Mouse (Mus musculus) forebrain, embryonic 10.5 days (tissue): Measurements from ENCODE around the gene Hacl1. TPM values are rescaled to one million over a fixed set of nuclear protein-coding genes. Genes with fewer than 3 reads are reported as not detected.

Experiments
- DNase-seq: peaks from one replicate; pipeline ENCODE4 v3.0.0-alpha.2; 2017; ENCODE audit warnings: low spot score; ENCODE audit errors: extremely low spot score
- H3K27ac ChIP-seq: fragments of 300-500 bp; sonication (generic); 2 replicates; pipeline ENCODE4 v1.5.1; 2016; ENCODE audit warnings: mild to moderate bottlenecking
- H3K27me3 ChIP-seq: fragments of 300-500 bp; sonication (generic); 2 replicates; pipeline ENCODE4 v1.6.1; 2016; ENCODE audit warnings: mild to moderate bottlenecking; ENCODE audit not compliant: poor library complexity, severe bottlenecking
- H3K36me3 ChIP-seq: fragments of 300-500 bp; sonication (generic); replicated peaks from 2 replicates; pipeline ENCODE4 v1.6.1; 2016; ENCODE audit warnings: mild to moderate bottlenecking, moderate library complexity
- H3K4me1 ChIP-seq: fragments of 300-500 bp; sonication (generic); 2 replicates; pipeline ENCODE4 v1.6.1; 2016
- H3K4me3 ChIP-seq: fragments of 300-500 bp; sonication (generic); 2 replicates; pipeline ENCODE4 v1.5.1; 2016; ENCODE audit warnings: mild to moderate bottlenecking, moderate library complexity
- H3K9me3 ChIP-seq: fragments of 300-500 bp; sonication (generic); 2 replicates; pipeline ENCODE4 v1.6.1; 2016; ENCODE audit warnings: mild to moderate bottlenecking, moderate library complexity
- WGBS: fragments of 180-500 bp; shearing (Covaris S2); methylation state at CpG from one replicate; pipeline ENCODE4 v1.1.7; 2016; 5-methylcytosine and 5-hydroxymethylcytosine counted together
- polyA plus RNA-seq: library from polyadenylated mRNA; unstranded; fragments of >200 nt; fragmentation: Nextera tagmentation; extraction: Ambion mirVana; gene quantifications from 2 replicates; pipeline ENCODE4 v1.2.1, GENCODE M21; 2016

The Hacl1 gene
- polyA plus RNA-seq, 1 experiment from 2014 or later = 7.1 TPM

GRCm38 (mm10) chr14:31575866-31576265, 65.2 kb downstream of the Hacl1 start:
- no peak for DNase-seq
- WGBS = 84% methylated on average over 9 of the region's 9 CpGs
- no peaks in the 10 kb centered on the region for H3K27me3 ChIP-seq

DNA sequence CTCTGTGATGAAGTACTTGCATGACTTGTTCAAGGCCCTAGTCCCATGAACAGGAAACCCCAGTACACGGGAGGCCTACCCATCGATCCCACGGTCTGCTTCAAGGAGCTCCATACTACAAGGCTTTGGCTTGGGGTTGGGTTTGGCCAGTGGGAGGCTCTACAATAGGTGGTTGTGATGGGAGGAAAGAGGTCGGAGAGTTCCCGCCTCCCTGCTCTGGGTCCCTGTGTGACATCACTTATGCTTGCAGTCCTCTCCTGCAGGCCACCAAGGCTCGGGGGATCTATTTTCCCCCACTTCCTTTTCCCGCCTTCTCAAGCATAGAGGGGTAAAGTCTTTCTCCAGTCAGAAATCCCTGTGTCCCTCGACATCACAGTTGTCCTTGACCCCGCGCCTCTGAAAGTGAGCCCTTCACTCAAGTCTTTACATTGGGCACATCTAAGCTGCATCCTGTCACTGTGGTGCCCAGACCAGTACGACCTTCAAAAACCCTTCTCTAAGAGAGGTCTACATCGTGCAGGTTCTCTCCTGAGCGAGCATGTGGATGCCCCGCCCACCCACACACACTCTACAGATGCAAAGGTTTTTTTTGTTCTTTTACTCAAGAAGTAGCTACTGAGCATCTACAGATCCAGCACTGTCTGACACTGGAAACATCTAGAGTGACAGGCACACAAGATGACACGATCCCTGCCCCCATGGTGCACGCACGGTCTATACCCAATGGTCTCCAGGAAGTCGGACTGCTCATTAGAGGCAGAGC, 66.0 kb downstream of the Hacl1 start:
- Histone ChIP-seq H3K36me3 (no peaks in the 10 kb centered on the region), H3K9me3 (no peaks in the 10 kb centered on the region), H3K4me1 (peaks cover 21% of the 10 kb centered on the region), H3K27ac (no peak overlapping the region), H3K4me3 (no peak overlapping the region), H3K27me3 (no peaks in the 10 kb centered on the region)
- no peak for DNase-seq
- 91% methylated on average over 18 of the region's 18 CpGs for WGBS

More at GRCm38 (mm10) chr14:31575866-31576265, 65.2 kb downstream of the Hacl1 start:
- Histone ChIP-seq H3K4me3 (no peak overlapping the region), H3K4me1 (peaks cover 21% of the 10 kb centered on the region), H3K27ac (no peak overlapping the region), H3K9me3 (peaks cover under 1% of the 10 kb centered on the region; the same call in 1 of the 2 replicates), H3K36me3 (no peaks in the 10 kb centered on the region)

DNA sequence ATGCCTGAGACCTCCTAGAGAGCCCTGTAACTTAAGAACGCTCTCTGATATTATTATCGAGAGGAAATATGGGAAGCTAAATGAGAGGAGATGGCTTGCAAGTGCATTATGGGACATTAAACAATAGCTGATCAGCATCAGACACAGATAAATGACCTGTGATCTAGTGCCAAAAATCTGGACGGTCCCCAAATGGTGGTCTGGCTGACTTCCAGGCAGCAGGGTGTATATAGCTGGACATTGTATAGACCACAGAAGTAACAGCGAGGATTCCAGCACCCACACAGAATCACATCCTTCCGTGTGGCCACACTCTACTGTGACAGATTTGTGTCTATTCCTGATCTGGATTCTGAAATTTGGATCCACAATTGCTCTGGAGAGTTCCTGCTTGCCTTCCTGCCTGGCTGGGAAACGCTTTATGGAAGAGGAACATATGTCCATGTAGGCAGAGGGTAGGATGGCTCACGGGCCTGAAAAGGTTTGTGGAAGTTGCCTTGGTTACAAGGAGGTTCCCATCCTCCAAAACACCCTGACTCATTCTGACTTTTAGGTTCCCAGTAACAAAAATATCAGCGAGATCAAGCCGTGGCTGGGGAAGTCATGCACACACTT, 68.4 kb downstream of the Hacl1 start:
- DNase-seq = no peak
- Histone ChIP-seq H3K4me3 (no peak overlapping the region), H3K27ac (no peak overlapping the region), H3K9me3 (no peaks in the 10 kb centered on the region), H3K27me3 (no peaks in the 10 kb centered on the region), H3K36me3 (no peaks in the 10 kb centered on the region), H3K4me1 (peaks cover 24% of the 10 kb centered on the region)
- WGBS = 90% methylated on average over 9 of the region's 9 CpGs

DNA sequence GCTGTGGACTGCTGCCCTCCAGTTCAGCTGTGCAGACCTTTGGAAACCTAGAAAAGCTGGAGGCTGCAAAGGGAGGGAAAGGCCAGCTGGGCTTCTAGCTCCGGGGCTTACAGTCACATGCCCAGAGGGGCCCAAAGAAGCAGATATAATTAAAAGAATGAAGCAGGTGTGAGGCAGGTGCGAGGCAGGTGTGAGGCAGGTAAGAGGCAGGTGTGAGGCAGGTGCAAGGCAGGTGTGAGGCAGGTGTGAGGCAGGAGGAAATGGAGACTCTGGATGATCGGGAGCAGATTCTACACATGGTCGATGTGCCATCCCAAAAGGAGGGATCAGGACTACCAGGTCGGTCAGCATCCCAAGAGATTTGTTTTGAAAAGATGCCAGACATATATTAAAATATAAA, 69.7 kb downstream of the Hacl1 start:
- no peaks in the 10 kb centered on the region for H3K9me3 ChIP-seq
- DNase-seq = no peak
- 87% methylated on average over 5 of the region's 5 CpGs for WGBS

DNA sequence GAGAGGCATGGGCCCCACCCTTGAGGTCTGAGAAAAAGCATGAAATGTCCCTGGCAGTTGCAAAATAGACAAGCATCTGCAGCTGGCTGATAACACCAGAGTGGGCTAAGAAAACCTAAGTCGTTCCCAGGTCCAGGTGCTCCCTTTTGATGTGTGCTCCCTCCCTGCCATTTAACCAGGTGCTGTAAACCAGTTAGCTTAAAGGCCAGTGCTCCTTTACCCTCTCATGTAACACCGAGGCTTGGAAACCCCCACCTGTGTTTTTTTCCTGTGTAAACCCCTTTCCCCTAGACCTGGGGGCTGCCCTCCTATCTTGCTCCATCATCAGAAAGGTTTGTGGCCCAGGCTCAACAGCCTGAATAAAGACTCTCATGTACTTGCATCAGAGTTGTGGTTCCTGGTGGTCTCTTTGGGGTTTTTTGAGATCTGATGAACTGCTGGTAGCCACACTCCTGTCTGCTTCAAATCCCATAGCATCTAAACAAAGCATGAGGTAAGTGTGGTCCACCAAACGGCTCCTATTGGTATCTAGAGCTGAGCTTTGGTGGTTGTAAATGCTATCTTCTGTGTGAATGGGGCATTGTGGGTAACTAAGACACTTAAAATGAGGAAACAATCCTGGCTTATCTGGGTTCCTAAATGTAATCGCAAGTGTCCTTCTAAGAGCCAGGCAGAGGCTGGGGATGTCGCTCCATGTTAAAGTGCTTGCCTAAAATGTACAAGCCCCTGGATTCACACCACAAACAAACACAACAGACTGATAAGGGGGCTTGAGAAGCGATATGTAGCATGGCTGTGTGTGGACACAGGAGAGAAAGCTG, 70.7 kb downstream of the Hacl1 start:
- H3K27me3 ChIP-seq = no peaks in the 10 kb centered on the region
- 84% methylated on average over 6 of the region's 6 CpGs for WGBS
- no peak overlapping the region for H3K27ac ChIP-seq
- peaks cover 12% of the 10 kb centered on the region for H3K4me1 ChIP-seq
- no peak overlapping the region for H3K4me3 ChIP-seq
- H3K9me3 ChIP-seq = no peaks in the 10 kb centered on the region
- DNase-seq = no peak
- H3K36me3 ChIP-seq = no peaks in the 10 kb centered on the region

More for the DNA sequence above, 69.7 kb downstream of the Hacl1 start:
- no peak overlapping the region for H3K27ac ChIP-seq
- H3K36me3 ChIP-seq = no peaks in the 10 kb centered on the region
- H3K27me3 ChIP-seq = no peaks in the 10 kb centered on the region
- H3K4me1 ChIP-seq = peaks cover 12% of the 10 kb centered on the region
- H3K4me3 ChIP-seq = no peak overlapping the region

GRCm38 (mm10) chr14:31569151-31569631, 71.9 kb downstream of the Hacl1 start:
- no peaks in the 10 kb centered on the region for H3K36me3 ChIP-seq
- no peaks in the 10 kb centered on the region for H3K27me3 ChIP-seq
- WGBS = 84% methylated on average over 7 of the region's 7 CpGs
- H3K27ac ChIP-seq = no peak overlapping the region
- no peak overlapping the region for H3K4me3 ChIP-seq
- DNase-seq = no peak
- no peaks in the 10 kb centered on the region for H3K9me3 ChIP-seq
- H3K4me1 ChIP-seq = peaks cover 23% of the 10 kb centered on the region

DNA sequence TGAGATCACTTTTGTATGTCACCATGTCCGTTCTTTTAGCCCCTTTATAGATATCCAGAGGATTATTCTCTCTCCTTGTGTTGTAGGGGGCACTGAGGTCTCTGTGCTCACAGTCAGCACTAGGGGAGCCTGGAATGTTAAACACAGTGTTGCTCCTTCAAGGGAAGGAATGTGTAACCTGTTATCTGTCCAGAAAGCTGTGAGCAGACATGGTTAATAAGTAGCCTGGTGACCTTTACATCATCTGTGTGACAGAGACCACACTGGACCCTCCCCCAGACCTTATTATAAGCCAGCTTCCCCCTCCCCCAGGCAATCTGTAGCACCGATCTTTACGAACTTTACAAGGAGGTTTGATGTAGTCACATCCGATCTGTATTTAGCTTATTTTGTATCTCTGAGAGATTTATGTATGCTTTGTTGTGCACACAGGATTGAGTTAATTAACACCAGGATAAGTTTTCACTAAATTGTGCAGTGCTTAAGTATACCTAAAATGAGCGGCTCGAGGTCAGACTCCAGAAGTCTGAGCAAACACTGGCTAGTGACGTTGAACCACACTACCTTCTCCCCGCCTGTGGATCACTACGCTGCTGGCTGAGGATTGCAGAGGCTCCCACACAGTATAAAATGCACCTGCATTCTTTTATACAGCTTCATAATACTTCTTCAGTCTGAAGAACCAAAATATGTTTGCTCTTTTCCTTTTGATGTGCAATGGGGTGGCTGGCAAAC, 75.4 kb downstream of the Hacl1 start:
- Histone ChIP-seq H3K27ac (peak overlapping the region; percentile 52; the same call in 1 of the 2 replicates), H3K27me3 (no peaks in the 10 kb centered on the region), H3K4me1 (peaks cover 23% of the 10 kb centered on the region), H3K9me3 (no peaks in the 10 kb centered on the region), H3K4me3 (no peak overlapping the region), H3K36me3 (no peaks in the 10 kb centered on the region)
- WGBS = 73% methylated on average over 9 of the region's 9 CpGs
- DNase-seq = no peak

- H3K27ac ChIP-seq = peak overlapping the region; percentile 52; the same call in 1 of the 2 replicates
- WGBS = 47% methylated on average over 6 of the region's 6 CpGs
- peak; percentile 17 for DNase-seq
Observed at GRCm38 (mm10) chr14:31564452-31565179, 76.5 kb downstream of the Hacl1 start.

GRCm38 (mm10) chr14:31560886-31561285, 80.2 kb downstream of the Hacl1 start:
- H3K4me1 ChIP-seq = peaks cover 20% of the 10 kb centered on the region
- H3K27me3 ChIP-seq = no peaks in the 10 kb centered on the region
- H3K9me3 ChIP-seq = no peaks in the 10 kb centered on the region
- 76% methylated on average over 5 of the region's 5 CpGs for WGBS
- H3K27ac ChIP-seq = no peak overlapping the region
- DNase-seq = no peak
- no peak overlapping the region for H3K4me3 ChIP-seq
- H3K36me3 ChIP-seq = no peaks in the 10 kb centered on the region

More at GRCm38 (mm10) chr14:31564452-31565179, 76.5 kb downstream of the Hacl1 start:
- H3K4me1 ChIP-seq = peaks cover 23% of the 10 kb centered on the region
- no peaks in the 10 kb centered on the region for H3K27me3 ChIP-seq
- H3K4me3 ChIP-seq = no peak overlapping the region
- H3K9me3 ChIP-seq = no peaks in the 10 kb centered on the region
- H3K36me3 ChIP-seq = no peaks in the 10 kb centered on the region

DNA sequence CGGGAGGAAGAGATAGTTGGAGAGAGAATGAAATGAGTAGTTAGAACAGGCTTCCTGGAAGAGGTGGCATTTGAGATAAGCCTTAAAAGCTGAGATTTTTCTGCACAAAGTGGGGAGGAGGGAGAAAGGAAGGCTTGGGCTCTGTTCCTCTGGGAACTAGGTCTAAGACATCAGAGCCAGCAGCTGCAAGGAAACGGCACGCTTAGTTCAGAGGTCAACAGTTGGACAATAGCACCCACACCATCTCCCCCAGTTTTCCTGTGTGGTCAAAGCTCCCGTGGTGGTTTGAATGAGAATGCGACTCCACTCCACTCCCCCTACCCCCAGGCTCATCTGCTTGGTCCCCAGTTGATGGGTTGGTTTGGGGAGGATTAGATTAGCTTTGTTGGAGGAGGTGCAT, 81.9 kb downstream of the Hacl1 start:
- 0 out of 2 replicates have a peak, but pooled peaks cover 4% of the 10 kb centered on the region for H3K4me1 ChIP-seq
- H3K36me3 ChIP-seq = no peaks in the 10 kb centered on the region
- no peaks in the 10 kb centered on the region for H3K27me3 ChIP-seq
- H3K9me3 ChIP-seq = no peaks in the 10 kb centered on the region
- no peak overlapping the region for H3K4me3 ChIP-seq
- H3K27ac ChIP-seq = no peak overlapping the region
- no peak for DNase-seq
- 66% methylated on average over 5 of the region's 5 CpGs for WGBS

DNA sequence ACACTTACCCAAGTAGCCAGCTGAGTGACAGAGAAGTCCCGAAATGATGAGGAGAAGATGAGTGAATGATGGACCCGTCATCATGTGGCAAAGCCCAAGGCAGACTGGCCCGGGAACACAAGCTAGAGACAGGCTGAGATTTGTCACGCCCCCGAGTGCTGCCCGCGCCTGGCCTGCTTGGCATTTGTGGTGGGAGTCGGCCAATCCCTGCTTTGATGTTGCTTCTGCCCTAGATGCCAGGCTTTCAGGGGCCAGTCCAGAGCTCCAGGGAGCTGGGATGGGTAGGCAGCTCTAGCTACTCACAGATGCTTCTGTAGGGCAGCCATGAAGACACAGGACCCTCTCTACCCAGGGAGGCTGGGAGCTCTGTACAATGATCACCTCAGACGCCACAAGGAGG, 83.3 kb downstream of the Hacl1 start:
- no peak overlapping the region for H3K27ac ChIP-seq
- H3K27me3 ChIP-seq = no peaks in the 10 kb centered on the region
- H3K36me3 ChIP-seq = no peaks in the 10 kb centered on the region
- H3K4me1 ChIP-seq = 0 out of 2 replicates have a peak, but pooled peaks cover 4% of the 10 kb centered on the region
- no peak overlapping the region for H3K4me3 ChIP-seq
- 89% methylated on average over 9 of the region's 9 CpGs for WGBS
- no peaks in the 10 kb centered on the region for H3K9me3 ChIP-seq
- no peak for DNase-seq
